Mouse (Mus musculus) midbrain, embryonic 12.5 days (tissue): ENCODE data around the gene Ndfip2. TPM values are rescaled to one million over a fixed set of nuclear protein-coding genes. Genes with fewer than 3 reads are reported as not detected.
A peak's percentile ranks its signal among the peaks of the same experiment; 100 is the strongest.

Experiments
- ATAC-seq: fragments of 200-750 bp; cut with Nextera tagmentation; 2 replicates; pipeline ENCODE4 v1.8.0; 2017; ENCODE audit warnings: low read depth, moderate TSS enrichment, moderate library complexity; ENCODE audit not compliant: low FRiP score
- H3K27ac ChIP-seq: fragments of 300-500 bp; sonication (generic); replicated peaks from 2 replicates; pipeline ENCODE4 v1.5.1; 2016; ENCODE audit warnings: mild to moderate bottlenecking
- H3K27me3 ChIP-seq: fragments of 300-500 bp; sonication (generic); 2 replicates; pipeline ENCODE4 v1.6.1; 2016; ENCODE audit warnings: mild to moderate bottlenecking
- H3K36me3 ChIP-seq: fragments of 300-500 bp; sonication (generic); 2 replicates; pipeline ENCODE4 v1.6.1; 2016
- H3K4me1 ChIP-seq: fragments of 300-500 bp; sonication (generic); 2 replicates; pipeline ENCODE4 v1.6.1; 2016
- H3K4me2 ChIP-seq: fragments of 300-500 bp; sonication (generic); replicated peaks from 2 replicates; pipeline ENCODE4 v1.6.1; 2016; ENCODE audit warnings: mild to moderate bottlenecking, moderate library complexity
- H3K4me3 ChIP-seq: fragments of 300-500 bp; sonication (generic); 2 replicates; pipeline ENCODE4 v1.5.1; 2016; ENCODE audit warnings: mild to moderate bottlenecking
- H3K9ac ChIP-seq: fragments of 300-500 bp; sonication (generic); replicated peaks from 2 replicates; pipeline ENCODE4 v1.6.1; 2016; ENCODE audit warnings: mild to moderate bottlenecking, moderate library complexity
- H3K9me3 ChIP-seq: fragments of 300-500 bp; sonication (generic); 2 replicates; pipeline ENCODE4 v1.6.1; 2016; ENCODE audit warnings: mild to moderate bottlenecking
- WGBS: fragments of 180-500 bp; shearing (Covaris S2); methylation state at CpG from one replicate; pipeline ENCODE4 v1.1.7; 2016; 5-methylcytosine and 5-hydroxymethylcytosine counted together
- polyA plus RNA-seq: library from polyadenylated mRNA; unstranded; fragments of >200 nt; fragmentation: Nextera tagmentation; extraction: Ambion mirVana; gene quantifications from 2 replicates; pipeline ENCODE4 v1.2.1, GENCODE M21; 2016

Ndfip2 gene
- polyA plus RNA-seq = 75.3 and 76.0 TPM in 2 replicates

DNA sequence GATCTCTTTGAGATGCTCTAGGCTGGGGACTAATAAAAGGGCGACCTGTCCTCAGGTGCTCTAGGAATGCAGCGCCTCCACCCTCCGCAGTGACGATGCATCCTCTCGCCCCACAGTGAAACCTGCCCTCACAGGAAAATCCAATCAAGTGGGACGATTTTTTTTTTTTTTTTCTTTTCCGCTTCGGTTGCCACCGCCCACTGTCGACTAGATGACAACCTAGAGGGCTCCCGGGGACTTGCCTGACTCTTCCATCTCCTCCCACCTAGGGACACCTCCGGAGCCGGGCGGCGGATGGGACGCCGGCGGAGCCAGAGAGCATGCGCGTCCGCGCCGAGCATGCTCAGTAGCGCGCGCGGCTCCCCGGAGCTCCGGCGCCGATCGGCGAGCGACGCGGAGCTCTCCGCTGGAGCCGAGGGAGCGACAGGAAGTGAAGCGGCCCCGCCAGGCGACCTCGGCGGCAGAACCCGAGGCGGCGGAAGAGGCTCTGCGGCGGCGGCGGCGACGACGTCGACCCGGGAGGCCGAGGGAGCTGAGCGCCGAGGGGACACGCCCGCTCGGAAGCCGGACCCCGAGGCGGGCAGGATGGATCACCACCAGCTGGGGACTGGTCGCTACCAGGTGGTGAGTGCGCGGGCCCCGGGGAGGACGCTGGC lies at the start of gene Ndfip2:
Gene Ndfip2 (plus strand): TSS at position 195 of the 656 bp plus-strand sequence.
- Histone ChIP-seq H3K9me3 (no peaks in the 10 kb centered on the region), H3K27me3 (no peaks in the 10 kb centered on the region), H3K27ac (peak within 1 kb of the TSS; percentile 94), H3K4me1 (peaks cover 9% of the 10 kb centered on the region; the same call in 1 of the 2 replicates), H3K9ac (peak within 1 kb of the TSS; percentile 93), H3K4me2 (peak within 1 kb of the TSS; percentile 69), H3K4me3 (peak within 1 kb of the TSS; percentile 85), H3K36me3 (no peaks in the 10 kb centered on the region)
- under 1% methylated on average over 65 of the region's 70 CpGs for WGBS
- peak; percentile 96 for ATAC-seq

DNA sequence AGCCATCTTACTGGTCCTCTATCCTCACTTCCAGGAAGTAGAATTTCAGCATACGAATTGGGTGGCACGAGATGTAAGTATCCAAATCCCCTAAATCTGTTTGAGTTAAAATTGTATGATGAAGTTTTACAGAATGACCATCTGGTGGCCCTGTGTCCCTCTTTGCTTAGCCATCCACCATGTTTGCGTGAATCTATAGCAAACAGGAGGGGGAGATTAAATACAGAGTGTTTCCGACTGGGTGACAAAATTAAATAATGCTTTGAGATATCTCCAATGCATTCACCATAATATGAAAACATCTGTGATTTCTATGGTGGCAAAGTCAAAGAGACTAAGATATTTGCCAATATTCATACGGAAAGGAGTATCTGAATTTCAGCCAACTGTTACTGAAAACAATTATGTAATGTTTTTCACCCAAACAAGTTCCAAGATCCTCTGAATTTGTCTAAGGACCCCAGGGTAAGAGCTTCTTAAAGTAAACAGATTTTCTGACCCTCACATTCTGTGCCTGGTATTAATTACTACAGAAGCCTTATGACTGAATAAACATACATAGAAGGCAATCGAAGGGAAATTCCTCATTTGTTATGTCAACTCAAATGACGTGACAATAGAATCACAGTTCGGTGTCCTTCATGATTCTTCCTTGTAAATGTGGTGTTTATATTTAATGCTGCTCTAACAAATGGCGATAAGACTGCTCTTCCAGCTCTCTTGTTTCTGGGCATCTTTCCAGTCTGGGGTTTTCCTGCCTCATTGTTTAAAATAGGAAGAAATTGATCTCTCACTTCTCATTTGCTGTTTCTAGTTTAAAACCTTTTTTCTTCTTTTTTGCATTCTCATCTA lies 38.6 kb upstream of the Ndfip2 start:
- H3K27ac ChIP-seq = no peak overlapping the region
- no peaks in the 10 kb centered on the region for H3K4me1 ChIP-seq
- no peaks in the 10 kb centered on the region for H3K9me3 ChIP-seq
- no peak overlapping the region for H3K4me2 ChIP-seq
- no peaks in the 10 kb centered on the region for H3K36me3 ChIP-seq
- WGBS = 84% methylated on average over 9 of the region's 9 CpGs
- no peak for ATAC-seq
- no peaks in the 10 kb centered on the region for H3K27me3 ChIP-seq
- no peak overlapping the region for H3K4me3 ChIP-seq
- H3K9ac ChIP-seq = no peak overlapping the region

DNA sequence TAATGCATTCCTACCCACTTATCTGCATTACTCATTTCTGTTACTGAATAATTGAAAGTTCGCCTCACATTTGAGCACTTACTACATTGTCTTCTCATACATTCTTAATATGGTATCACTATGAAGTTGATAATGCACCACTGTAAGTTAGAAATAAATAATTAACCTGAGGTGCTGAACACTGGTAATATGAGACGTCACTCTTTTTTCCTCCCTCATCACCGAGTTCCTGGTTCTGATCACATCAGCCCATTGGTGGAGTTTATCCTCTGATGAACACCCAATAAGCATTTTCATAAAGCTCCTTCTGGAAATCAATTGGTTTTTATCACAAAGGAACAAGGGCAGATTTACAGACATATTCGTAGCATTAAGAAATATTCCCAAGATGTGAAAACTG lies 36.1 kb upstream of the Ndfip2 start:
- Histone ChIP-seq H3K36me3 (no peaks in the 10 kb centered on the region), H3K27me3 (no peaks in the 10 kb centered on the region), H3K4me1 (no peaks in the 10 kb centered on the region), H3K9me3 (no peaks in the 10 kb centered on the region), H3K4me3 (no peak overlapping the region), H3K9ac (no peak overlapping the region), H3K4me2 (no peak overlapping the region), H3K27ac (no peak overlapping the region)
- WGBS = 92% methylated on average over 4 of the region's 4 CpGs
- ATAC-seq = no peak

DNA sequence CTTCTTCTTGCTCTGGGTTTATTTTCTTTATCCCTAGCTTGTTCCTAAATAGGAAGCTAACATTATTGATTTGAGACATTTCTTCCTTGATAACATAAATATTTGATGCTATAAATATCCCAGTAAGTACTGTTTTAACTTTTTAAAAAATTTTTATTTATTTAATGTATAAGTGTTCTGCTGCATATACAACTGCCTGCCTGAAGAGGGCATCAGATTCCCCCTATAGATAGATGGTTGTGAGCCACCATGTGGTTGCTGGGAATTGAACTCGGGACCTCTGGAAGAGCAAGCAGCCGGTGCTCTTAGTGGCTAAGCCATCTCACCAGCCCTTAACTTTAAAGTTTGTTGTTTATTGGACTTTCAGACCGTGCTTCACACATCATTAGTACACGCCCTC lies 32.6 kb upstream of the Ndfip2 start:
- no peak for ATAC-seq
- Histone ChIP-seq H3K27ac (no peak overlapping the region), H3K9ac (no peak overlapping the region), H3K4me2 (no peak overlapping the region), H3K9me3 (no peaks in the 10 kb centered on the region), H3K36me3 (no peaks in the 10 kb centered on the region), H3K27me3 (no peaks in the 10 kb centered on the region), H3K4me3 (no peak overlapping the region), H3K4me1 (no peaks in the 10 kb centered on the region)
- 89% methylated on average over 4 of the region's 4 CpGs for WGBS

DNA sequence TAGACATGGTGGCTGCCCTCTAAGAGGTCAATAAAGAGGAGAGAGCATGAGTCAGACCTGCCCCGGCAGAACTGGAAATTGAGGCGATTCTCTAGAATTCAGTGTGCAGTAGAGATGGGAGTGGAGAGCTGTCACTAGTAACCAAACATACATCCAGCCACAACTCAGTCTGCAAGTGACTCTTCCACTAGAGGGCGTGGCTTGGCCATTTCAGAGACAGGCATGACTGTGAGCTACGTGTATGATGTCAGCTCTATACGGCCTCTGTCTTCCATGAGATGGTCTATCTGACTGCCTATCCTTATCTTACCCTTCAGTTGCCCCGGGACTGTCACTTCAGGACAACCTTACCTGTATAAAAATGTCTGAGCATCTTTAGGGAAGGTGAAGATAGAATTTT lies 26.0 kb upstream of the Ndfip2 start:
- no peaks in the 10 kb centered on the region for H3K27me3 ChIP-seq
- H3K36me3 ChIP-seq = no peaks in the 10 kb centered on the region
- no peaks in the 10 kb centered on the region for H3K4me1 ChIP-seq
- no peaks in the 10 kb centered on the region for H3K9me3 ChIP-seq
- no peak overlapping the region for H3K4me3 ChIP-seq
- H3K27ac ChIP-seq = no peak overlapping the region
- H3K4me2 ChIP-seq = no peak overlapping the region
- no peak for ATAC-seq
- H3K9ac ChIP-seq = no peak overlapping the region
- 52% methylated on average over 6 of the region's 6 CpGs for WGBS

DNA sequence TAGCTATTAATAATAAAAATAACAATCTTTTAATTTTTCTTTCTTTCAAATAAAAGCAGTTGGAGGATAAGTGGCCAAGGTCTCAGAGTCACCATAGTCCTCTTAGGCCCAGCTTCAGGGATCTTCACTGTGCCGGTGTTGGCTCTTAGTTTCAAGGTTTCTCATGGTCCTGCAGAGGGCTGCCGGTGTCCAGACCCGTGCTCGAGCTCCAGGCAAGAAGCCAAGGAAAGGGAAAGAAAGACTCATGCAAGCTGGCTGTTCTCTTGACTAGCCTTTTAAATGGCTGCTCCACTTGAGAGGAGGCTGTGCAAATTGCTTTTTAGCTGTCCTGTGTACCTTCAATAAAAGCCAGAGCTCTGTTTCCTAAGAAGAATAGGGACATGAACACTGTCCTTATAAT lies 21.8 kb upstream of the Ndfip2 start:
- WGBS = 85% methylated on average over 4 of the region's 4 CpGs
- H3K27me3 ChIP-seq = no peaks in the 10 kb centered on the region
- no peak overlapping the region for H3K27ac ChIP-seq
- H3K9me3 ChIP-seq = no peaks in the 10 kb centered on the region
- H3K4me1 ChIP-seq = no peaks in the 10 kb centered on the region
- no peak overlapping the region for H3K4me2 ChIP-seq
- no peak for ATAC-seq
- H3K9ac ChIP-seq = no peak overlapping the region
- H3K4me3 ChIP-seq = no peak overlapping the region
- no peaks in the 10 kb centered on the region for H3K36me3 ChIP-seq

DNA sequence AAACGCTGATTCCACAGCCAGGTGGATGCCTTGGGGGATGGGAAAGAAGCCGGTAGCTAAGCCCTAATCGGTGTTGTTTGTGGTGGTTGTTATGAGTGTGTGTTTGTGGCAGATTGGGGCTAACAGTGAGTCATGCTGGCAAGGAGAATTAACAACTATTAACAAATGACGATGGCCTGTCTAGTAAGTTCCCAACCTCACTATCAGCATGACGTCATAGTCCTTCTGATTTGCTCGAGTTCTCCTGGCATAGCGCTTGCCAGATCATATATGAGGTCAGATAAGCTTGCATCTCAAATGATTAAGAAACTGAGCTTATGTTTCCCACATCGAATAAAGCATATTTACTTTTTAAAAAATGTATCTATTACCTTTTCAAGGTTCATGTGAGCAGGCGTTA lies 20.6 kb upstream of the Ndfip2 start:
- no peaks in the 10 kb centered on the region for H3K4me1 ChIP-seq
- H3K27ac ChIP-seq = no peak overlapping the region
- ATAC-seq = no peak
- 89% methylated on average over 9 of the region's 9 CpGs for WGBS
- no peak overlapping the region for H3K4me3 ChIP-seq
- H3K9ac ChIP-seq = no peak overlapping the region
- H3K36me3 ChIP-seq = no peaks in the 10 kb centered on the region
- H3K4me2 ChIP-seq = no peak overlapping the region
- H3K9me3 ChIP-seq = no peaks in the 10 kb centered on the region
- H3K27me3 ChIP-seq = no peaks in the 10 kb centered on the region

DNA sequence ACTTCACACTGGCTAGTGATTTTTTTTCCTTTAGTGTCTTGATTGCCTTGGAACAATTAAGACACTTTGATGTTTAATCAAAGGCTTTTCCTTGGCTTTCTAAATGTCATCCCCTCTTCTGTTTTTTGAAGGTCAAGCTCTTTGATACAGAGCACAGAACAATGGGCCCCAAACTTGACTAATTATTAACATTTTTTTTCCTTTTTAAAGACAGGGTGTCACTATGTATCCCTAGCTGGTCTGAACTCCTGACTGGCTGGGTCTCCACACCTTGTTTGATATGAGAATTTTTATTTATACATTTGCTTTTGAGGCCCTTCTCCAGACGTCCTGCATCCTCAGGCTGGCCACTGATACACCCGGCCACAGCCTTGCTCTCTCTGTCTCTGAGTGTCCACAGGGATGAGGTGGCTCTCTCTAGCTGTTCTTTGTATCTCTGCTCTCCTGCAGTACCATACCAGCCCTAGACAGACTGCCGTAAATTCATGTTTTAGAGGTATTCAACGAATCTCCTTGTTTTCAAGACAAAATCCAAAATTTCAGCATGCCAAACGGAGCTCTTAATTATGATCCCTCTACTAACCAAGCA lies 19.8 kb upstream of the Ndfip2 start:
- Histone ChIP-seq H3K9me3 (no peaks in the 10 kb centered on the region), H3K4me1 (no peaks in the 10 kb centered on the region), H3K36me3 (no peaks in the 10 kb centered on the region), H3K4me2 (no peak overlapping the region), H3K27ac (no peak overlapping the region), H3K4me3 (no peak overlapping the region), H3K9ac (no peak overlapping the region), H3K27me3 (no peaks in the 10 kb centered on the region)
- ATAC-seq = no peak
- 81% methylated on average over 5 of the region's 5 CpGs for WGBS

DNA sequence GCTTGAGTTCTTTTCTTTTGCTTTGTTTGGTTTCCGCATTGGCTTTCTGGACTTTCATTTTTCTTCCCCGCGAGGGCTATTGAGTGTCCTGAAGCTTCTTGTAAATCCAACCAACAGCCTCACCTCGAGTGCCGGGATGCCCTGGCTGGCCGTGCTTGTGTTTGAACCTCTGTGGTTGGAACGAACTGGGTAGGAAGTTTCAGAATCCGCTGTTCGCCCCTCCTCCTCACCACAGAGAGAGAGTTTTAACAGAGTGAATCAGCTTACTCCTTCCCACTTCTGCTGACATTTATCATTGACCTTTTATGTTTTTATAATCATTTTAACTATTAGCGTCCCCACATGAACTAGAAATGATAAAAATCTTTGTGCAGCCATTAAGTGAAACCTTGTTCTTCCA lies 18.3 kb upstream of the Ndfip2 start:
- 83% methylated on average over 10 of the region's 10 CpGs for WGBS
- H3K27ac ChIP-seq = no peak overlapping the region
- H3K4me3 ChIP-seq = no peak overlapping the region
- ATAC-seq = no peak
- H3K9ac ChIP-seq = no peak overlapping the region
- no peaks in the 10 kb centered on the region for H3K4me1 ChIP-seq
- no peaks in the 10 kb centered on the region for H3K27me3 ChIP-seq
- H3K36me3 ChIP-seq = no peaks in the 10 kb centered on the region
- H3K9me3 ChIP-seq = no peaks in the 10 kb centered on the region
- H3K4me2 ChIP-seq = no peak overlapping the region

DNA sequence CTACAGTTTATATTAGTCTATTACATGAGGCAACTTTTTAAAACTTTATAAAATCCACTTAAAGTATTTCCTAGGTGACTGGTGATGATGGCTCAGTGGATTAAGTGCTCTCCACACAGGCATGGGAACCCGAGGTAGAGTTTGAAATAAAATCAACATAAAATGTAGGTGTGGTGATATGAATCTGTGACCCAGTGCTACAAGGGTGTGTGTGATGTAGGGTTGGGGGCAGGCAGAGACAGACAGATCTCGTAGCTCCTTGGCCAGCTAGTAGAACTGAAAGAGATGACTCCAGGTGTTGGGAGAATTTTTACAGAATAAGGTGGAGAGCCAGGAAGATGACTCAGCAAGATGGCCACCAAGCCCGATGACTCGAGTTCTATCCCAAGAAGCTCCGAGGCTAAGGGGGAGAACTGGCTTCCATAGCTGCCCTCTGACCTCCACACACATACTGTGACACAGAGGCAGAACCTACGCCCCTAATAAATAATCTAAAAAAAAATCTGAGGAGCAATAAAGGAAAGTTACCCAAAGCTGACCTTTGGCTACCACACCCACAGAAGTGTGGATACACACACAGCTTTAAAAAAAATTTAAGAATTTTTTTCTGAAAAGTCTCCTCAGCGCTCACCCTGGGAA lies 14.4 kb upstream of the Ndfip2 start:
- H3K4me3 ChIP-seq = no peak overlapping the region

GRCm38 (mm10) chr14:105251038-105251437 lies 7.3 kb upstream of the Ndfip2 start:
- ATAC-seq = no peak
- Histone ChIP-seq H3K27me3 (no peaks in the 10 kb centered on the region), H3K4me1 (0 out of 2 replicates have a peak, but pooled peaks cover 4% of the 10 kb centered on the region), H3K27ac (no peak overlapping the region), H3K4me3 (no peak overlapping the region), H3K36me3 (no peaks in the 10 kb centered on the region), H3K4me2 (no peak overlapping the region), H3K9me3 (no peaks in the 10 kb centered on the region), H3K9ac (no peak overlapping the region)

More for the DNA sequence above, 14.4 kb upstream of the Ndfip2 start:
- ATAC-seq = no peak
- 92% methylated on average over 7 of the region's 7 CpGs for WGBS
- H3K36me3 ChIP-seq = no peaks in the 10 kb centered on the region
- H3K27ac ChIP-seq = no peak overlapping the region
- no peaks in the 10 kb centered on the region for H3K9me3 ChIP-seq
- H3K9ac ChIP-seq = no peak overlapping the region
- no peaks in the 10 kb centered on the region for H3K4me1 ChIP-seq
- H3K27me3 ChIP-seq = no peaks in the 10 kb centered on the region
- H3K4me2 ChIP-seq = no peak overlapping the region

DNA sequence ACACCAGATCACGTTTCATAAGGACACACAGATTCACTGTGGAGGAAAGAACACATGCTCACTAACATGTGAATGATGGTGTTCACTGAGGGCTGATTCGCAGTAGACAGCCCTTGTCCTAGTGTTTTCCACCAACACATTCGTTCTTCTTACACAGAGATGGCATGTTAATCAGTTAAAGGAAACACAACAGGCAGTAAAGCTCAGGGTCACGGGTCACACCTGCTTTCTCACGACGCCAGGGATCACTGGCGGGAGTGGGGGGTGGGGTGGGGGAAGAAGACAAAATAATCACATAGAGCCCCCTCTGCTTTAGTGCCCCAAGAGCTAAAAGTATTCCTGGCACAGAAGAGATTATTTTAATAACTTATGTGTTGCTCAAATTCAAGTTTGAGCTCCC lies 5.1 kb upstream of the Ndfip2 start:
- Histone ChIP-seq H3K4me3 (no peak overlapping the region), H3K4me2 (no peak overlapping the region), H3K9ac (no peak overlapping the region), H3K27ac (no peak overlapping the region), H3K27me3 (no peaks in the 10 kb centered on the region), H3K9me3 (no peaks in the 10 kb centered on the region), H3K36me3 (no peaks in the 10 kb centered on the region), H3K4me1 (0 out of 2 replicates have a peak, but pooled peaks cover 4% of the 10 kb centered on the region)
- 45% methylated on average over 7 of the region's 7 CpGs for WGBS
- peak; percentile 32; the same call in 1 of the 2 replicates for ATAC-seq
